In genomic region chr3:97087326-97087725, GRCm38 (mm10) we compare ENCODE assay signal across 7 mouse cellular contexts.
DNase-seq lines count a peak whose midpoint lies in the region; ATAC-seq and TF ChIP-seq lines count a peak whose summit lies in the region.

No protein-coding gene starts in this region.

- H3K4me1 ChIP-seq in kidney, embryonic 14.5 days (ENCODE audit: control insufficient read depth, insufficient read depth, low read length) = no peaks in the 10 kb centered on the region
- no peaks in the 10 kb centered on the region for H3K4me1 ChIP-seq in MEL (ENCODE audit: control insufficient read depth in 1 of 2, insufficient read depth in 2 of 2, low read length in 2 of 2)

- no peak for TF ChIP-seq POLR2A in MEL (IDR thresholded peaks at IDR 0.05; ENCODE audit: control insufficient read depth in 1 of 2, insufficient read depth in 1 of 2, low read depth in 1 of 2, low read length in 2 of 2, poor library complexity in 1 of 2)
- no peak for TF ChIP-seq POLR2A in brain, embryonic 14.5 days (IDR thresholded peaks at IDR 0.05; ENCODE audit: borderline replicate concordance, extremely low read depth, insufficient read depth, insufficient read length, poor library complexity, severe bottlenecking)

- peak; percentile 61 for DNase-seq in kidney, adult 9 months
- DNase-seq in MEL (ENCODE audit: low read depth, low spot score) = peak; percentile 70
- DNase-seq in brain, embryonic 14.5 days (ENCODE audit: low read depth) = peak; percentile 25
- DNase-seq in lung, postnatal 14 days = peak; percentile 55
- no peak for DNase-seq in heart, adult 9 months (ENCODE audit: low spot score in 2 of 2)

- no peak overlapping the region for H3K4me2 ChIP-seq in kidney, embryonic 14.5 days (replicated peaks; ENCODE audit: low read depth, low read length)

- TF ChIP-seq EP300 in MEL (IDR thresholded peaks at IDR 0.05; ENCODE audit: low read depth in 1 of 2, low read length in 2 of 2) = no peak

- no peaks in the 10 kb centered on the region for H3K27me3 ChIP-seq in kidney, embryonic 14.5 days (ENCODE audit: control insufficient read depth, insufficient read depth, low read length)
- peaks cover 2 to 5% of the 10 kb centered on the region in 2 experiments; a peak in 3 of 4 replicates for H3K27me3 ChIP-seq in MEL (ENCODE audit: control insufficient read depth in 1 of 2, insufficient read depth in 2 of 2, low read length in 2 of 2)

- no peak overlapping the region for H3K27ac ChIP-seq in kidney, embryonic 14.5 days (ENCODE audit: low read depth, low read length)
- no peak overlapping the region for H3K27ac ChIP-seq in MEL (ENCODE audit: control insufficient read depth, low read depth, low read length)

- H3K9ac ChIP-seq in kidney, embryonic 14.5 days (ENCODE audit: low read depth, low read length) = no peak overlapping the region
- no peak overlapping the region for H3K9ac ChIP-seq in MEL (ENCODE audit: control insufficient read depth, low read depth, low read length, poor library complexity, severe bottlenecking)

- H3K4me3 ChIP-seq in kidney, embryonic 14.5 days (ENCODE audit: low read length) = no peak overlapping the region
- no peak overlapping the region for H3K4me3 ChIP-seq in MEL (ENCODE audit: control insufficient read depth in 1 of 2, insufficient read depth in 1 of 2, low read depth in 2 of 2, low read length in 2 of 2)

- no peaks in the 10 kb centered on the region for H3K36me3 ChIP-seq in kidney, embryonic 14.5 days (ENCODE audit: control insufficient read depth, insufficient read depth, low read length)
- no peaks in the 10 kb centered on the region for H3K36me3 ChIP-seq in MEL (ENCODE audit: control insufficient read depth in 1 of 2, insufficient read depth in 2 of 2, low read length in 2 of 2)

- no peaks in the 10 kb centered on the region for H3K79me2 ChIP-seq in MEL (ENCODE audit: control insufficient read depth, insufficient read depth, low read length, poor library complexity)

- WGBS in kidney, embryonic 14.5 days = 77% methylated on average over 4 of the region's 4 CpGs

- peaks cover 2% of the 10 kb centered on the region; the same call in 1 of the 2 replicates for H3K9me3 ChIP-seq in kidney, embryonic 14.5 days (ENCODE audit: control insufficient read depth, low read length)
- no peaks in the 10 kb centered on the region for H3K9me3 ChIP-seq in MEL (replicated peaks; ENCODE audit: insufficient read depth, low read length)

- TF ChIP-seq CTCF in MEL (IDR thresholded peaks at IDR 0.05 in 2 of 3, conservative IDR thresholded peaks at IDR 0.05 in 1 of 3; ENCODE audit: control insufficient read depth in 1 of 3, insufficient read depth in 1 of 3, low read depth in 2 of 3, low read length in 3 of 3, poor library complexity in 1 of 3, severe bottlenecking in 1 of 3) = peak; percentile 82 to 86 (median 84)
- peak; percentile 39; the same call in 1 of the 2 replicates for TF ChIP-seq CTCF in brain, embryonic 14.5 days (IDR thresholded peaks at IDR 0.05; ENCODE audit: borderline replicate concordance, extremely low read depth, insufficient read depth, insufficient read length)

- peak; percentile 76 for TF ChIP-seq RAD21 in MEL (IDR thresholded peaks at IDR 0.05; ENCODE audit: low read depth, low read length)

- no peak for ATAC-seq in kidney, embryonic 14.5 days (ENCODE audit: low FRiP score, low TSS enrichment)
- ATAC-seq in megakaryocyte, adult 5-6 weeks (ENCODE audit: poor library complexity, severe bottlenecking) = no peak

TF ChIP-seq in MEL, 35 proteins besides CTCF, POLR2A, EP300 and RAD21:
- peak; percentile 73 for TF ChIP-seq ZC3H11A (IDR thresholded peaks at IDR 0.05; ENCODE audit: low read depth, low read length)
- TF ChIP-seq ZKSCAN1 (IDR thresholded peaks at IDR 0.05; ENCODE audit: low read depth, low read length) = no peak
- peak; percentile 91 for TF ChIP-seq SMC3 (IDR thresholded peaks at IDR 0.05; ENCODE audit: low read depth, low read length)
- TF ChIP-seq NELFE (IDR thresholded peaks at IDR 0.05; ENCODE audit: low read depth, low read length) = no peak

Comparison
In these comparisons a context has a peak if more than half of its experiments do, and no peak if none do; other contexts are left out.
1. DNase-seq: peak in kidney, adult 9 months (single experiment), MEL (single experiment), brain, embryonic 14.5 days (single experiment) and lung, postnatal 14 days (single experiment); none in heart, adult 9 months (0 of 2).